Mouse (Mus musculus) v-Abl transformed pro-B cells (cell line): ENCODE measurements around the gene Gm12166.

Source experiments
- in situ Hi-C, 2 experiments: fragments of 400-800 bp; cut with MboI; formaldehyde crosslinking; loops; one replicate each; pipeline ENCODE4 v1.15.1; 2025; ENCODE audit not compliant: unreplicated experiment in 2 of 2

Gm12166 gene

DNA sequence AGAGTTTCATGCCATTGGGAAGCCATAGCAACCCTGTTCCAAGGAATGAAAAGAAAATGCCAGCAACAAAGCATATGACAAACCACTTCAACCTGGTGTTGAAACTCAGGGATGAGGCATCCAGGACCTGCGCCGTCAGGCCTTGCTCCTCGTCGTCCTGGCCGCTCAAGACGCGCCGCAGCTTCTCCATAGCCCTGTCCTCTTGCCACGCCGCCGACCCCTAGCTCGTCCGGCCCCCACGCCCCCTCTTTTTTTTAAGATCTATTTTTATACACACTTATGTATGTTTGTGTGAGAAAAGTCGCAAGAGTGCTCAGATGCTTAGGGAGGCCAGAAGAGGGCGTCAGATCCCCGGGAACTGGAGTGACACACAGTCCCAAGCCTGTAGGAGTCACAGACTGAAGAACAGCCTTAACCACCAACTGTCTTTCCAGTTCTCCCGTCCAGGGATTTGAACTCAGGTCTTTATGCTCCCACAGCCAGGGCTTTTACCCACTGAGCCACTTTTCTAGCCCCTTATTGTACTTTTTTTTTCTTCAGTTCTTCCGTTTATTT, at the start of gene Gm12166:
Gm12166 (minus strand) TSS at position 217 of the 555 bp plus-strand sequence.
- in situ Hi-C loops: loop anchor here in 1 of 2 experiments (5.0 kb wide), 1 partner anchor 75 kb away; no protein-coding TSS in a partner anchor

DNA sequence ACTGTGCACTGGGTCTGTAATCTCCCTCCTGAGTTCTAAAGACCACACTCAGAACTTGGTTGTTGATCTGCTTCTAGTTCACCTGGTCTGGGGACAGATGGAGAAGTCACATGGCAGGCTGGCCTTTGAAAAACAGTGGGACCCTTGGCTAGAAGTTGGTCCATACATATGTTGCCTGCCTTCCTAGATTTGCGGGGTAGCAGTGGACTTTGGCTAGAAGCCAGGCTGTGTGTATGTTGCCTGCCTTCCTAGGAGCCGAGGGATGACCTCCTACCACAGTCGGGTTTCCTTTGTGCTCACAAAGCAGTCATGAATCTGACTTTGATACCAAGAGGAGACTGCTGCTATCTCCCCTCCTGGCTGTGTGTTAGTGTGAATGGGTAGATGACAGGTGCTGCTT, 44.9 kb upstream of the Gm12166 start:
- in situ Hi-C loops: no loop called here

DNA sequence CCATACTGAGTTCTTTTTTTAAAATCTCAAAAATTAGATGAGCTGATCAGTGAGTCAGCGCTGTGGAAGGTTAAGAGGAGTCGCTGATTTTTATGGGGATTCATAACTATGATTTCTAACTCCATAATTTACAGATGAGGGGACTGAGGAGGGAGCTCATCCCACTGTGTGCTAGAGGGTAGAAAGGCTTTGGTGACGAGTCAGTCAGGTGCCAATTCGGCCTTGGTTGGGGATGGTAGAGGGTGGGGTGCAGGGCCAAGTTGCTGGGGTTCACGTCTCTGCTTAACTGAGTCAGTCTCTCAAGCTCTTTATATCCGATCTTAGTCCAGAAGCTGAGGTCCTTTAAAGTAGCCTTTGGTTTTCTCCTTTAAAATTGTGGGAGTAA, 44.1 kb upstream of the Gm12166 start:
- in situ Hi-C loops: no loop called here

DNA sequence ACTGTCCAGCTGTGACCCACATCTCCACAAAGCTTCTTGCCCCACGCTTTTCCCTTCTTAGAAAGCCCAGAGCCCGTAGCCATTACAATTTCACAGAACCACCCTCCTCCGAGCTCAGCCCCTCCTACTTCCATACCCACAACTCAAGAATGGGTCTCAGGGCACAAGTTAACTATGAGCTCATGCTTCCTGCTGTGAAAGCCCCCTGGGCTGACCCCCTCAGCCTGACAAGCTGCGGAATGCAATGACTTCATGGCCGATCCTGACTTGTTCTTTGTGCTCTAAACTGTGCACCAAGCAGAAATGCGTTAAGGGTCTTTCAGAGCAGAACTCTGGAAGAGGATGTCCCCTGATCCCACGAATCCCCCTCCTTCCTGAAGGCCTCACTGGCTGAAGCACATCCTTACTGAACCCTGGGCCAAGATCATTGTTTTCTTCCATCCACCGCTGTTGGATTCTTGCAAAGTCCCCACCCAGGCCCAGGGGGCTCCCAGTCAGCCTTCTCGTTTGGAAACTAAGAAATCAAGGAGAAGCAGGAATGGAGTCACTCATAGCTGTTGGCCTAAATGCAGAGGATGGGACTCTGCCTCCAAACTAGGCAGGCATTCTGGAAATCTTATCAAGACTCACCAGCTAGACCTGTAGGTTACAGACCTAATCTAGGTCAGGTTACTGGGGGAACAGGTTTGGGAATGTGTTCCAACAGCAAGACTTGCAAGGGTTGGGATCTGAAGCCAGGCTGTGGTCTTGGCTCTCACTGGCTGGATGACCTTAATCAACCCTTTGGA, 43.5 kb upstream of the Gm12166 start:
- in situ Hi-C loops: no loop called here

DNA sequence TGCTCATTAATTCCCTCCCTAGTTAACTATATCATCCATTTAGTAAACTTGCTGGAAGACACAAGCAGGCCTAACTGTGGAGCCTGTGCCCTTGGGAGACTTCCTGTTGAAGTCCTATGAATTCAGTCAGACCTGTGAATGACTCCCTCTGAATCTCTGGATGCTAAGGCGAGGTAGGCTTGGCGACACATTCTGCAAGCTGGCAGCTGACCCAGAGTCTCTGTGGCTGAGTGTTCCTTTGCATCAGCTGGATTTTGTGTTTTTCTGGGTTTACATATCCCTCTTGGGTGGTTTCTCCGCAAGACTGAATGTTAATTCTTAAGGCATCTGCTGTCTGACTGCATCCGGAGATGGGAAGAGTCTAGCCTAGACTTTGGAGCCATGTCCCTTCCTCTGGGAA, 40.0 kb upstream of the Gm12166 start:
- in situ Hi-C loops: no loop called here

DNA sequence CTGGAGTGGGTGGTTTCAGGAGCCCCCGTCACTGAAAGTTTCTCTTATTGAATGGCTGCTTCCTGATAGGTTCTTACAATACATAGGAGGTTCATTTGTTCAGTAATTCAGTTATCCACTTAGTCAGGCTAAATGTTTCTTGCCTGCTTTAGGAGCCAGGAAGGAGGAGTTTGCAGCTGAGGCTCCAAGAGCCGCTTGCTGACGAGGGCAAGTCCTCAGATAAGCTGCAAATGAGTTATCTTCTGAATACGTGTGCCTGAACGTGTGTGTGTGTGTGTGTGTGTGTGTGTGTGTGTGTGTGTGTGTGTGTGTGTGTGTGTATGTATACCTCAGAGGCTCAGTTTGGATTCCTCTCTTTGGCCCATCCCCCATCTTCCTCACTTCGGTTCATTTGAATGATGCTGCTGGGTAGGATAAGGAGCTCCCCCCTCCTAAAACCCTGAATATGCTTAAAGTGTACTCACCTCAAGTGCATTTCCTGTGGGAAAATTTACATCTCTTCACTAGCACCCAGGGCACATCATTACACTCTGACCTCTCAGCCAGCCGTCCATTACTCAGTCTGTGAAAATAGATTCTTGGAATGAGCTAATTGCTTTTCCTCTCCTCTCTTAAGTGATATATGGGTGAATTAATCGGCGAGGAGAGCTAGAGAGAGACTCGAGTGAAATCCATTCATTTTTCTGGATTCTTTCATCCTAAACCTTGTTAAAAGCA, 39.0 kb upstream of the Gm12166 start:
- in situ Hi-C loops: no loop called here

DNA sequence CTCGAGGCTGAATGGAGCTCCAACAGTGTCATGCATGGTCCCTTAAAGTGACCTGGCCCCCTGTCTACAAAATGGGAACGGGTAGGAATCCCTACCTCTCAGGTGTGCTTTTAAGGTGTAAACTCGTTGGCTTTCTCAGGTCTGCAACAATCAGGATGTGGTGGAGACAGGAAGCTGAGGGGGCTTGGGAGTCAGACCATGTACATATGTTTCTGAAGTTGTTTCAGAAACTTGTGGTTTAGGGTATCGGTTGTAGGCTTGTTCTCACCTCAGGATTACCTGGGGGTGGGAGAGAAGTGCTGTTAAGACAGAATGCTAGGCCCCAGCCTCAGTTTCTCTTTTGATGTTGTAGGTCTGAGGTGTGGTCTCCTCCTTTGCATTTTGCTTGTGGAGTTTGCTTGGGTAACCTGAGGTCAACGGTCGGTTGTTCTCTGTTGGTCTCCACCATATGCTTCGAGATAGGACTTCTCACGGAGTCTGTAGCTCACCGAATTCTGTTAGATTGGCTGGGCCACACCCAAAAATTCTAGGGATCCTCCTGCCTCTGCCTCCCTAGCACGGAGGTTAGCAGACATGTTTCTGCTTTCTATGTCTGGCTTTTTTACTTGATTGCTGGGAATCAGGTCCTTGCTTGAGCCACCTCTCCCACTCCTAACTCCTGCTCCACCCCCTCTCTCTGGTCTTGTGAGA, 38.1 kb upstream of the Gm12166 start:
- in situ Hi-C loops: no loop called here

DNA sequence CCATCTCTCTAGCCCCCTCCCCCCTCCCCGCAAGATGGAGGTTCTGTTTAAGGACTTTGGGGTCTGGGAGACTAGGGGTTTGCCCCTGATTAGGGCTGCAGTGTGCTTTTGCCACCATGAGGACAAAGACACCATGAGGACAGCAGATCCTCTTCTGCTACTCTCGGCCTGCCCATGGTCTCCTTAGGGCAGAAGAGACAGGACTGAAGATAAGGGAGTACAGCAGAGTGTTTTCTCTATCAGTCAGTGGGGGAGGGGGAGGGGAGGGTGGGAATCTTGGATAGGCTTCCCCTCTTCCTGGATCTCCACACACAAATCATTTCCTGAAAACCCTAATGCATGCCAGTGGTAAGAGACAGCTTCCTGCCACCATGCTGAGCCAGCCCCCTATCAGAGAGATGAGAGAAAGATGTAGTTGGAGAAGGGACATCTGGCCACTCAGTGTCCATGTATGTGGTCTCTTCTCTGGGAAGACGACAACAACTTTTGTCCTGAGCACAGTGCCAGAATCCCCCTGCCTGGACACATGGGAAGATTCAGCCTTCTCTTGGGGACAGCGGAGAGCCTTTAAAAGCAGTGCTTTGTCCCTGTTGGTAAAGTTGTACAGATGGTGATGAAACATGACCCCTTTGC, 37.1 kb upstream of the Gm12166 start:
- in situ Hi-C loops: no loop called here

DNA sequence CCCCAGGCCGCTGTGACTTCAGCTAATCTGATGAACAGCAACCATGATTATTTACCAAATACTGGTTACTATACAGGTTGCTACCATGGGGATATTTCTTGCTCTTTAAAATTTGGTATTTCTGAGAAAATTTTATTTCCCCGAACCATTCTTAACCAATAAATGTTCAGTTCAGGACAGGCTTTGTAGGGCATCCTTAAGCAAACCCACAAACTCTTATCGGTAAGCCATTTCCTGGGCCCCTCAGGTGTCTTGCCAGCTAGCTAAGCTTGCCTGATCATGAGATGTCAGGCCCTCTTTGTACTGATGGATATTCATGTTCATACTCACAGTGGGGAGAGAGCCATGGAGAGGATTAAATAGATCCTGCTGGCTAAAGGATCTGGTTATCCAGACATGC, 34.3 kb upstream of the Gm12166 start:
- in situ Hi-C loops: no loop called here

DNA sequence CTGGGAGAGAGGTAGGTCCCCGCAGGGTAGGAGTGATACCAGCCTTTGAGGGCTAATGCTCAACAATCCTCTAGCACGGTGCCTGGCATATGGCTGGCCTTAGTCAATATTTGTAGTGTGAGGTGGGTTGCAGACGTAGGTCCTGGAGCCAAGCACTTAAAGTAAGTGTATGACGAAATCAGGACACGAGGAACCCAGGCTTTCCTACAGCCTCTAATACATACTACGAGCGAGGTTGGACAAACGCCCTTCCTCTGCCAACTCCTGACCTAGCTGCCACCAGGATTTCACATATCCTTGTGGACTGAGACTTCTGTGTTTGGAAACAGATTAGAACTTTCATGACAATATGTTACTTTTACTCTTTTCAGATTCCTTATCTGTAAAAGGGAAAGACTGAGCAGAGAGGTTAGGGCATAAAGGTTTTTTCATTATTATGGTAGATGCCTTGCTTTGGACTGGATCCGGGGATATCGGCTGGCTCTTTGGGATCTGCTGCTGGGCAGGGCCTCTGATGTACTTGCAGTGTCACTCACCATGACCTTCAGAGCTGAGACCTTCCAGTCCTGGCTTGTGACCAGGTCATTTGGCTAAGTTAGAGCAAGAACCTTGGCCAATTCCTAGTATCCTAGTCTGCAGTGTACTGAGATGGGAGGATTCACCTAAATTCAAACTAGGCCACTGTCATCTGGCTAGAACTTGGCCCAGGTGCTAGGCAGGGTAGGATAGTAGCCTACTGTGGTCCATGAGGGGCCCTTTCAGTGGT, 33.5 kb upstream of the Gm12166 start:
- in situ Hi-C loops: no loop called here

DNA sequence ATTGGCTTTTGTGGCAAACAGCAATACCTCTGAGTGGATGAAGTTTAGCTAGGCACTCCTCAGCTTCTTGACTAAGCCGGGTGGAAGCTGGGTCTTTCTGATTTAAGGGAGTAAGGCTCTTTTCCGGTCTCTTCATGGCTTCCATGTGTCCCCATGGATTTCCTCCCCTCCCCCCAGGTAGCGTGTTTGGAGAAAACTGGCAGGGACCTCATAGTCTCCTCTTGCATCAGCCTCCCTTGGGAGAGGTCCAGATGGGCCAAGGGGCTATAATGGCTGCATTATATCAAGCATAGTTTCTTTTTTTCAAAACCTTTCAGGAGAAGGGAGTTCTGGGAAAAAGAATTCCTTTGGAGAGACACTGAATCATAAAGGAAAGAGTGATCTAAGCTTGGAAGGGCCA, 32.4 kb upstream of the Gm12166 start:
- in situ Hi-C loops: no loop called here

DNA sequence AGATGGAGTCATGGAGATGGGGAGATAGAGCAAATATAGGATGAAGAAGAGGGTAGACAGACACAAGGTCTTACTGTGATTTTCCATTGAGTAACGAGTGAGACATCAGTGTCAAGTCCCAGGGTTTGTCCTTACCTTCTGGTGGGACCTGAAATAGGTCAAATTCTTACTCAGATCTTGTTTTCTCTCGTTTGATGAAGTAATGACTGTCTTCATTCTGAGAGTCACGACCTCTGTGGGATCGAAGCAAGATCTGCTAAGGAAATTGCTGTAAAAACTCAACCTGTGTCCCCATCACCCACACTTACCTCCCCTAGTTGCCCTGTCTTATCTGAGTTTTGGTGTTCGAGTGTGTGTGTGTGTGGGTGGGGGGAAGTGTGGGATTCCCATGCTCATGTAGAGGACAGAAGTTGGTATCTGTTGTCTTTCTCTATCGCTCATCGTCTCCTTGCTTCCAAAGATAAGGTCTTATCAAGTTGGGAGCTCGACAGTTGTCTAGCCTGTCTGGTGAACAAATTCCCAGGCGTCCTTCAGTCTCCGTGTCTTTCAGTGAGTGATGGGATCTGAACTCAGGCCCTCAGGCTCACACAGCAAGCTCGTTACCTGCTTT, 31.8 kb upstream of the Gm12166 start:
- in situ Hi-C loops: no loop called here

DNA sequence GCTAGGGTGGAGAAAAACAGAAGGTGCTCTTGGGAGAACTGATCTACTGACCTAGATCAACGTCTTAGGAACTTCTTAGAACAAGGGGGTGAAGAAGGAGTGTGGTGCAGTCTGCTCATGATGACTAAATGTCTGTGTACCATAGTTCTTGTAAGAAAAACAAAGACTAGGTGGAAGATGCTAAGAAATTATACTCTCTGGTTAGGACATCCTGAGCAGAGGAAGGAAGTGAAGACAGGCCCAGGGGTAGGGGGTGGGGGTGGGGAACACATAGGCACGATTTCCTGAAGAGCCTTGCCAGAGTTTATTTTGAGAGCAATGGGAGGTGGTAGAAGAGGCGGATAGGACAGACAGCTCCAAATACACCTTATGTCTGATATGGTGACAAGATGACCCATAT, 31.3 kb upstream of the Gm12166 start:
- in situ Hi-C loops: no loop called here

DNA sequence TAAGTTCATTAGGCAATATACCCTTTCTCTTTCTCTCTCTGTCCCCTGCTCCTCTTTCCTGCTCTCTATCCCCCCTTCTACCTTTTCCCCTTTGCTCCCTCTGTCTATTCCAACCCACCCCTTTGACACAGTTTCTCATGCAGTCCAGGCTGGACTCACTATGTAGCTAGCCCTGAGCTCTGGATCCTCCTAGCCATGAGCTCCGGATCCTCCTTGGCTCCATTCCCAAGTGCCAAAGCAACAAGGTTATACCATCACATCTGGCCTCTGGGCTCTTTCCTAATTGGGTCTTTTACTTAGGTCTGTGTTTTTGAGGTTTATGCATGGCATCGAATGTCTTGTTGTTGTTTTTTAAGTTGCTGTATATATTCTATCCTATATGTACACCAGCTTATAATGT, 29.0 kb upstream of the Gm12166 start:
- in situ Hi-C loops: no loop called here

DNA sequence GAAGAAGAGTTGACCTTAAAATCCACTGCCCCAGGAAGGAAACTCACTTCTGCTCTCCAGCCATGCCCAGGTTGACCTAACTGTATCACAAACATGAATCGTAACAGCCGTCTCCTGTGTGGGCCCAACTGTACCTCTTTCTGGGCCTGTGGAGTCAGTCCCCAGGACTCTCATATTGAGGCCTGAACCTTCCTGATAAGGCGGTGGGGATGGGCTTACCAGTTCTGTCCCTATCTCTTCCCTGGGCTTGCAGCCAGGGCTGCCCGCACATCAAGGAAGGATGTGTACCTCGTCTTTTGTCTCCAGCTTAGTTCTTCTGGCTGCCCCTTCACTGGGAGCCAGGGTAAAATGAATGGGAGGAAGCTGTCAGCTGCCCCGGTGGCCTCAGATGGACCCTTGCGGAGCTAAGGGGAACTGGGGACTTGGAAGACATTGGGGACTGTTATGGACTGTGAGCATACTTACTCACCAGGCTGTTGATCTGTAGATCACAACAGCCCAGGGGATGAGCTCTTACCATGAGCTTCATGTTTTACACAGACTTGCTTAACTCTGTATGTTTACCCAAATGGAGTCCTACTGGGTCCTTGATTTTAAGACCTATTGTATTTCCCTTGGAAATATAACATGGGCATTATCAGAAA, 25.7 kb upstream of the Gm12166 start:
- in situ Hi-C loops: no loop called here

DNA sequence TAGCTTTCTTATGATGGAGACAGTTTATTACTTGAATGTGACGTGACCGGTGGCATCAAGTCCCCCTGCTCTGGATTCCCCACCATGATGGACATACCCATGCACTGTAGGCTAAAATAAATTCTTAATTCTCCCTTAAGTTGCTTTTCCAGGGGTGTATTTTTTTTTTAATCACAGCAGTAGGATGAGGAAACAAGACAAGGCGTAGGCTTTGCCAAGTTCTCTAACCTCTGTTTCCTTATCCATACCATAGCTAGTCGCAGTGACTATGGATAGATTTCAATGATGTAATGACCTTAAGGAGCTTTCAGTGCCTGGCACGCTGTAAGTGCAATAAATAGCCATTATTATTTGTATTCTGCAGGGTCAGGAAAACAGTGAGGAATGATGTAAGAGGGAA, 25.2 kb upstream of the Gm12166 start:
- in situ Hi-C loops: no loop called here

DNA sequence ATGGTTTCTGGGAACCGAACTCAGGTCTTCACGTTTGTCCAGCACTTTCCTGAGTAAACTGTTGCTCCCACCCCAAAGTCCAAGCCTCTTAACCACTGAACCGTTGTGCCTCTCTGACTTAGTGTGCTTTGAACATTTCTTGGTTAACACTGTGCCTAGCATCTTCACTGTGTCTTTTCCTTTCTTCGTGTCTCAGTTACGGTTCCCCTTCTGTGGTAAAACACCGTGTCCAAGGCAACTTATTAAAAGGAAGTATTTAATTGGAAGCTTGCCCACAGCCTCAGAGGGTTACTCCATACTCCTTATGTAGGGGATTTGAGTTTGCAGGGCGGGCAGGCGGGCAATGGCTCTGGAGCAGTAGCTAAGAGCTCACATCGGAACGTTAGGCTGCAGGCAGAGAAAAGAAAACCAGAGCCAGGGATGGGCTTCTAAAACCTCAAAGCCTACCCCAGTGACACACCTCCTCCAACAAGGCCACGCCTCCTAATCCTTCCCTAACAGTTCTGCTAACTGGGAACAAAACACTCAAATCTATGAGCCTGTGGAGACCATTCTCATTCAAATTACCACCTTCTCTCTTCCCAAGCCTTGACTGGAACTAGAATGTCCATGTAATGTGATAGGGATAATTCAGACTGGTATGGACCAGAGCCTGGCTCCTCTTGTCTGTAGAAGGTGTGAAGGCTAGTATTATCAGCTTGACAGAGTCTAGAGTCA, 24.5 kb upstream of the Gm12166 start:
- in situ Hi-C loops: no loop called here

DNA sequence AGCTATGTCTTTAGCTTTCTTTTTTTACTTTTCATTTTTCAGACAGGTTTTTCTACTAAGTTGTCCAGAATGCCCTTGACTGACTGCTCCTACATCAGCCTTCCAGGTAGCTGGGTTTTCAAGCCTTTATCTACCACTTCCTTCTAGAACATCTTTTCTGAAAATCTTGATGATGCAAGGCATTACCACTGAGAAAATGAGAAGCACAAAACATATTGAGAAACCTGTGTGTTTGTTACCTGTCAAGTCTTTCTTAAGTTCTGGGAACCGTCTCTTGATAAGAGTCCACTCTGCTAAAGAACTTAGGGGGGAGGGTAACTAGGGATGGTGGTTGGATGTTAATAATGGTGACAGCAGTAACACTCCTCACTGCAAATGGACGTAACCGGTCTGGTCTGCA, 23.4 kb upstream of the Gm12166 start:
- in situ Hi-C loops: no loop called here
